Mouse (Mus musculus) ES-Bruce4 (cell line): ENCODE measurements around the gene Rcor3.

Experiments
- EP300 ChIP-seq: IDR thresholded peaks from 2 replicates; pipeline ENCODE4 v1.6.1; 2011; ENCODE audit warnings: low read depth, low read length; ENCODE audit not compliant: insufficient read depth
- POLR2A ChIP-seq: IDR thresholded peaks from one replicate; pipeline ENCODE4 v1.8.1; 2011; ENCODE audit warnings: low read length; ENCODE audit not compliant: insufficient read depth

GRCm38 (mm10) chr1:192085218-192085617 lies 52.6 kb downstream of the Rcor3 start:
- TF ChIP-seq POLR2A, result no peak
- TF ChIP-seq EP300, result no peak
